Mouse (Mus musculus) embryonic facial prominence, embryonic 14.5 days (tissue): ENCODE data around the gene Antxr2. TPM values are rescaled to one million over a fixed set of nuclear protein-coding genes. Genes with fewer than 3 reads are reported as not detected.
A peak's percentile ranks its signal among the peaks of the same experiment; 100 is the strongest.

ENCODE experiments used
- ATAC-seq: fragments of 200-750 bp; cut with Nextera tagmentation; 2 replicates; pipeline ENCODE4 v1.8.0; 2017; ENCODE audit warnings: low read depth, moderate number of reproducible peaks, moderate TSS enrichment
- DNase-seq: peaks from one replicate; pipeline ENCODE4 v3.0.0-alpha.2; 2015; ENCODE audit warnings: low spot score
- H3K27ac ChIP-seq: fragments of 300-500 bp; sonication (generic); replicated peaks from 2 replicates; pipeline ENCODE4 v1.5.1; 2014; ENCODE audit warnings: low read depth, mild to moderate bottlenecking, low read length, moderate library complexity
- H3K27me3 ChIP-seq: fragments of 300-500 bp; sonication (generic); replicated peaks from 2 replicates; pipeline ENCODE4 v1.6.1; 2014; ENCODE audit warnings: low read length; ENCODE audit not compliant: control insufficient read depth, insufficient read depth
- H3K36me3 ChIP-seq: fragments of 300-500 bp; sonication (generic); 2 replicates; pipeline ENCODE4 v1.6.1; 2014; ENCODE audit warnings: low read length, mixed read lengths; ENCODE audit not compliant: control insufficient read depth, insufficient read depth
- H3K4me1 ChIP-seq: fragments of 300-500 bp; sonication (generic); 2 replicates; pipeline ENCODE4 v1.6.1; 2014; ENCODE audit warnings: antibody characterized with exemption, low read length; ENCODE audit not compliant: control insufficient read depth, insufficient read depth
- H3K4me2 ChIP-seq: fragments of 300-500 bp; sonication (generic); 2 replicates; pipeline ENCODE4 v1.6.1; 2014; ENCODE audit warnings: low read depth, mild to moderate bottlenecking, low read length, moderate library complexity, mixed read lengths
- H3K4me3 ChIP-seq: fragments of 300-500 bp; sonication (generic); 2 replicates; pipeline ENCODE4 v1.5.1; 2014; ENCODE audit warnings: low read depth, mild to moderate bottlenecking, low read length
- H3K9ac ChIP-seq: fragments of 300-500 bp; sonication (generic); 2 replicates; pipeline ENCODE4 v1.6.1; 2014; ENCODE audit warnings: low read depth, mild to moderate bottlenecking, low read length, moderate library complexity, mixed read lengths
- H3K9me3 ChIP-seq: fragments of 300-500 bp; sonication (generic); 2 replicates; pipeline ENCODE4 v1.6.1; 2016; ENCODE audit warnings: low read length; ENCODE audit not compliant: control insufficient read depth
- WGBS: fragments of 180-500 bp; shearing (Covaris S2); extraction: QIAGEN DNeasy Blood & Tissue Kit; methylation state at CpG from one replicate; pipeline ENCODE4 v1.1.7; 2014; 5-methylcytosine and 5-hydroxymethylcytosine counted together
- polyA plus RNA-seq: library from polyadenylated mRNA; unstranded; fragments of >200 nt; fragmentation: Nextera tagmentation; extraction: Ambion mirVana; gene quantifications from 2 replicates; pipeline ENCODE4 v1.2.1, GENCODE M21; 2014

Gene Antxr2
- polyA plus RNA-seq, 1 experiment from 2014 or later: 29.1 TPM

DNA sequence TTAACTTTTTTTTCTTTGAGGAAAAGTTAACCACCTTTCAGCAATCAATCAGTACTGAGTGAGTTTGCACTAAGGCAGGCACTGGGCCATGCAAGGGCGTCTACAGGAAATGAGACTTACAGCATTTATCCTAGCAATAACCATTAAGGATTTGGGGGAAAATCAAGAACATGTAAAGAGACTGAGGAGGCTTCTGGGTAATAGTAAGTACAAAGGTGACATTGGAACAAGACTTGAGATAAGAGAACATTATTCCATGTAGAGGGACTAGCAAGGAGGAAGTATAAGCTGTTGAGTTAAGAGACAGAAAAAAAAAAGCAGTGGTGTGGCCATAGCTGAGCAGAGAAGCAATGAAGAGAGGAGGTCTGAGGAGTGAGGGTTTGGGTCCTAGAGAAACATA, 57.5 kb downstream of the Antxr2 start:
- Histone ChIP-seq H3K27me3 (no peaks in the 10 kb centered on the region), H3K4me3 (no peak overlapping the region), H3K27ac (no peak overlapping the region), H3K4me1 (no peaks in the 10 kb centered on the region), H3K36me3 (peaks cover 17% of the 10 kb centered on the region; the same call in 1 of the 2 replicates), H3K9ac (no peak overlapping the region), H3K9me3 (no peaks in the 10 kb centered on the region), H3K4me2 (no peak overlapping the region)
- ATAC-seq: no peak
- no peak for DNase-seq
- 84% methylated on average over 1 of the region's 1 CpGs for WGBS

GRCm38 (mm10) chr5:97972029-97972428, 58.8 kb downstream of the Antxr2 start:
- no peaks in the 10 kb centered on the region for H3K9me3 ChIP-seq
- H3K4me2 ChIP-seq: no peak overlapping the region
- H3K27ac ChIP-seq: no peak overlapping the region
- H3K27me3 ChIP-seq: no peaks in the 10 kb centered on the region
- H3K36me3 ChIP-seq: peaks cover 14% of the 10 kb centered on the region; the same call in 1 of the 2 replicates
- 82% methylated on average over 4 of the region's 4 CpGs for WGBS
- no peak overlapping the region for H3K4me3 ChIP-seq
- DNase-seq (no peak), ATAC-seq (no peak)
- H3K4me1 ChIP-seq: no peaks in the 10 kb centered on the region
- no peak overlapping the region for H3K9ac ChIP-seq

DNA sequence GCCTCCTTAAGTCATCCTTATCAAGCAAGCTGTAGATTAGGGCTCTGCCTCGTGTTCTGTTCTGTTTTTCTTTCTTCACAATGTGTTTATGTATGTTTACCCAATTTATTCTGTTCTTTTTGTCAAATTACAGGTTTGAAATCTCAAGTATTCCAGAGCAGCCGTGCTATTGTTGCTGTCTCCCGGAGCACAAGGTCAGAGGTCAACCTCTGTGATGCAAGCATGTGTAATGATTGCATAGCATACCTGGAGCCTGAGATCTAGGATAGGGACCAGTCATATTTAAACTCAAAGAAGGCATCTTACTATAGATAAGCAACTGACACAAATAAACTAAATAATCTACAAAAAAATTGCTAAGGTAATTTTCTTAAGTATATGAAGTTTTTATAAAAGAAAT, 59.6 kb downstream of the Antxr2 start:
- Histone ChIP-seq H3K36me3 (peaks cover 14% of the 10 kb centered on the region; the same call in 1 of the 2 replicates), H3K9ac (no peak overlapping the region), H3K27ac (no peak overlapping the region), H3K4me3 (no peak overlapping the region), H3K4me1 (no peaks in the 10 kb centered on the region), H3K9me3 (no peaks in the 10 kb centered on the region), H3K4me2 (no peak overlapping the region), H3K27me3 (no peaks in the 10 kb centered on the region)
- ATAC-seq: no peak
- DNase-seq: no peak
- WGBS: 37% methylated on average over 3 of the region's 3 CpGs

DNA sequence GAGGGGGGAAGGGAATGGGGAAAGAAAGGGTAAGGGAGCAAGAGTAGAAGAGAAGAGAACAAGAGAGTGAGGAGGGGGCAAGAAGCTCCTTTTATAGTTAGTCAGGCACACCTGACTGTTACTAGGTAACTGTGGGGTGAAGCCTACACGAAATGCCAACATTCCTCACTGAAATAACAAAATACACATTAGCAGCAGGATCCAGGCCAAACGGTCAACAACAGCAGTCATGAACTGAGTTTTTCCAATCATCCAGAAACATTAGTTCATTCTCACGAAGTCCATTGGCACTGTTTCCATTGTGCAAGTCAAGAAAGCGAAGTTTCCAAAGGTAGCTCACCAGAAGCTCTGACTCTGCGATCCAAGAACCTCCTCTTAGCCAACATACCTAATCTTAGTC, 63.8 kb downstream of the Antxr2 start:
- H3K9ac ChIP-seq: no peak overlapping the region
- 80% methylated on average over 5 of the region's 5 CpGs for WGBS
- 0 out of 2 replicates have a peak, but pooled peaks cover 5% of the 10 kb centered on the region for H3K36me3 ChIP-seq
- no peaks in the 10 kb centered on the region for H3K9me3 ChIP-seq
- no peaks in the 10 kb centered on the region for H3K27me3 ChIP-seq
- H3K4me2 ChIP-seq: no peak overlapping the region
- no peaks in the 10 kb centered on the region for H3K4me1 ChIP-seq
- H3K4me3 ChIP-seq: no peak overlapping the region
- DNase-seq (no peak), ATAC-seq (no peak)
- no peak overlapping the region for H3K27ac ChIP-seq

DNA sequence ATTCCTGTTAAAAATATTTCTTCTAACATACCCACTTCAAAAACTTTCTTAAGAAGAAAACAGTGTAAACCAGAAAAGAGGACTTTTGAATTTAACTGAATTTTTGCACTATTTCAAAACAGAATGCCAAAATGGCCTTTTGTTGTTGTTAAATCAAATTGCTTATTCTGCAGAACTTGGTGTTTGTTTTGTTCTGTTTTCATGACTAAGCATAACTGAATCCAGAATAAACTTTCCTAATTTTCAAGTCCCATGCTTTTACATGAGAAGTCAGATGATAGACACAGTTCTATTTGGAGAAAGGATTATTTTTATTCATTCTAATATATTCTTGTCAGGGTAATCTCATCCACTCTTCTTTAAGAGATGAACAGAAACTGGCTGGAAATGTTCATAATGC, 64.7 kb downstream of the Antxr2 start:
- ATAC-seq: no peak
- no peaks in the 10 kb centered on the region for H3K4me1 ChIP-seq
- no peak for DNase-seq
- H3K9me3 ChIP-seq: no peaks in the 10 kb centered on the region
- H3K4me3 ChIP-seq: no peak overlapping the region
- no peak overlapping the region for H3K9ac ChIP-seq
- no peak overlapping the region for H3K4me2 ChIP-seq
- no peak overlapping the region for H3K27ac ChIP-seq
- H3K27me3 ChIP-seq: no peaks in the 10 kb centered on the region
- 0 out of 2 replicates have a peak, but pooled peaks cover 3% of the 10 kb centered on the region for H3K36me3 ChIP-seq

DNA sequence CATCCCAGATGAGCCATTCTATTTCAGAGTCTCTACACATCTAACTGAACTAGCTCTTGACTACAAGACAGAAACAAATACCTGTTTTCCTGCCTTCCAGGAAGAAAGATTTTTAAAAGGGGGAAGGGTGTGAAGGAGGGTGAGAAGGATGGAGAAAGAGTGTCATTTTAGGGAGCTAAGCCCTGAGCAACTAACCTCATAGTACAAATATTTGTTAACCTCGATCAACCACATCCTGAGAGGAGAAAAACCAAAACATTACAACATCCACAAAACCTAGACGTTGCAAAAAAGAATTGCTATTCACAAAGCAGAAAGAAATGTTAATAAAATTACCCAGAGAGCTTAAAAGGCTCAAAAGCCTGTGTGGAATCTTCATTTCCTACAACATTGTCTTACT, 66.4 kb downstream of the Antxr2 start:
- WGBS: 77% methylated on average over 2 of the region's 2 CpGs
- no peak overlapping the region for H3K4me3 ChIP-seq
- H3K9ac ChIP-seq: no peak overlapping the region
- no peak overlapping the region for H3K4me2 ChIP-seq
- DNase-seq (no peak), ATAC-seq (no peak)
- H3K27ac ChIP-seq: no peak overlapping the region
- H3K4me1 ChIP-seq: no peaks in the 10 kb centered on the region
- peaks cover 11% of the 10 kb centered on the region for H3K36me3 ChIP-seq
- no peaks in the 10 kb centered on the region for H3K9me3 ChIP-seq
- H3K27me3 ChIP-seq: no peaks in the 10 kb centered on the region

- ATAC-seq (no peak), DNase-seq (no peak)
- H3K4me2 ChIP-seq: no peak overlapping the region
- no peaks in the 10 kb centered on the region for H3K9me3 ChIP-seq
- H3K4me1 ChIP-seq: no peaks in the 10 kb centered on the region
- no peak overlapping the region for H3K9ac ChIP-seq
- H3K4me3 ChIP-seq: no peak overlapping the region
- WGBS: 85% methylated on average over 3 of the region's 3 CpGs
- peaks cover 18% of the 10 kb centered on the region for H3K36me3 ChIP-seq
- H3K27me3 ChIP-seq: no peaks in the 10 kb centered on the region
- no peak overlapping the region for H3K27ac ChIP-seq
Measured at GRCm38 (mm10) chr5:97962512-97962911, 68.3 kb downstream of the Antxr2 start.

DNA sequence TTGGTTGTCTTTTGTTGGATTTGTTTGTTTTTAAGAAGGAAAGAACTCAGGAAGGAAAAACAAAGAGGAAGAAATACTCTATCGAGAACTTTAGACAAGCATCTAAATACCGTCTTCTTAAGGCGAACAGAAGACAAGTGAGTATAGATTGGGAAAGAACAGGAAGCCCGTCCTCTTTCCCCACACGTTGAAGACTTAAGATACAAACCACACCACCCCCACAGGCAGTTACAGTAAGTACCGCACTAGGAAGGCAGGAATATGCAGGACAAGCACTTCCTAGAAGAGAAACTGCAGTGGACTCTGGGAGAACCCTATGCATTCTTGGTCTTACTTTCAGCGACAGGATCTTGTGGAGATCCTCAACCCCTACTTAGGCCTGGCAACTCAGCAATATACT, 69.1 kb downstream of the Antxr2 start:
- no peaks in the 10 kb centered on the region for H3K27me3 ChIP-seq
- no peak overlapping the region for H3K27ac ChIP-seq
- H3K9me3 ChIP-seq: no peaks in the 10 kb centered on the region
- H3K9ac ChIP-seq: no peak overlapping the region
- peaks cover 21% of the 10 kb centered on the region for H3K36me3 ChIP-seq
- DNase-seq (no peak), ATAC-seq (no peak)
- 81% methylated on average over 7 of the region's 7 CpGs for WGBS
- no peaks in the 10 kb centered on the region for H3K4me1 ChIP-seq
- H3K4me3 ChIP-seq: no peak overlapping the region
- H3K4me2 ChIP-seq: no peak overlapping the region

DNA sequence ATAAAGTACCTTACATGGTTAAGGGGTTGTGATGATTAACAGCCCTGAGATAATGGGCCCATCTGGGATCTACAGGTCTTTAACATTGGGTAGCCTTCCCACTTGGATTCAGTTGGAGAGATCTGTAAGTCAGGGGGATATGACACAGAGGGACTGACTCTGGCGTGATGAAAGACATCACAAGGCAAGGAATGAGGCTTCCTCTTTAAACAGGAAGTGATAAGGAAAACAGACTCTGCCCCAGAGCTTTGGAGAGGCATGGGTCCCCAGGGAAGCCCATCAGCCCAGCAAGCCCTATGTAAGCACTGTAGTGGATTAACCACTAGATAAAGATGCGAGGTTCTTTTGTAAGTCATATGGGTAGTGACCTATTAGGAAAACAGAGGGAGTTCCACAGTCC, 71.2 kb downstream of the Antxr2 start:
- Histone ChIP-seq H3K4me2 (no peak overlapping the region), H3K36me3 (peaks cover 23% of the 10 kb centered on the region), H3K4me1 (no peaks in the 10 kb centered on the region), H3K9me3 (no peaks in the 10 kb centered on the region), H3K4me3 (no peak overlapping the region), H3K27ac (no peak overlapping the region), H3K27me3 (no peaks in the 10 kb centered on the region), H3K9ac (no peak overlapping the region)
- DNase-seq: no peak
- WGBS: 56% methylated on average over 2 of the region's 2 CpGs
- ATAC-seq: peak; percentile 60; the same call in 1 of the 2 replicates
